Mouse (Mus musculus): ENCODE measurements around the gene Rsl1d1. TPM values are rescaled to one million over a fixed set of nuclear protein-coding genes. Genes with fewer than 3 reads are reported as not detected.
A peak's percentile ranks its signal among the peaks of the same experiment; 100 is the strongest.
"Not testable (repeated sequence)": the region's sequence is repeated elsewhere in the genome, so short reads cannot be mapped to it uniquely, and the experiment has no call there.

Rsl1d1 gene
- total RNA-seq, 2 experiments from 2014 or later: 40.6 to 68.3 TPM

- 0 out of 2 replicates have a peak, but pooled peaks have one; percentile 25 for ATAC-seq (replicated peaks; ENCODE audit: low FRiP score, poor library complexity, severe bottlenecking)
Measured at GRCm38 (mm10) chr16:11166431-11166830, 36.7 kb downstream of the Rsl1d1 start.

GRCm38 (mm10) chr16:11164695-11165255, 38.4 kb downstream of the Rsl1d1 start:
- ATAC-seq (replicated peaks; ENCODE audit: low FRiP score, poor library complexity, severe bottlenecking): no peak

GRCm38 (mm10) chr16:11157721-11158120, 45.4 kb downstream of the Rsl1d1 start:
- ATAC-seq (replicated peaks; ENCODE audit: low FRiP score, poor library complexity, severe bottlenecking): not testable (repeated sequence)

GRCm38 (mm10) chr16:11154500-11154899, 48.6 kb downstream of the Rsl1d1 start:
- no peak for ATAC-seq (replicated peaks; ENCODE audit: low FRiP score, poor library complexity, severe bottlenecking)

GRCm38 (mm10) chr16:11143706-11144483, 59.2 kb downstream of the Rsl1d1 start:
- ATAC-seq (replicated peaks; ENCODE audit: low FRiP score, poor library complexity, severe bottlenecking): not testable (repeated sequence)

Other genes with a start within 250 kb of the Rsl1d1 start
- gene Snn, start 142.4 kb downstream of the Rsl1d1 start, total RNA-seq (2015; ENCODE audit: low replicate concordance): 6.5 and 7.1 TPM in 2 replicates
- gene Snn, start 142.4 kb downstream of the Rsl1d1 start, total RNA-seq (2017; ENCODE audit: low replicate concordance): 7.1 and 13.2 TPM in 2 replicates
- gene Litaf, start 137.2 kb downstream of the Rsl1d1 start, total RNA-seq (2015; ENCODE audit: low replicate concordance): 20.9 and 22.2 TPM in 2 replicates
- 10.0 and 13.1 TPM in 2 replicates for gene Litaf, start 137.2 kb downstream of the Rsl1d1 start, total RNA-seq (2017; ENCODE audit: low replicate concordance)
- 15.1 and 15.9 TPM in 2 replicates for gene Txndc11, start 68.7 kb downstream of the Rsl1d1 start, total RNA-seq (2015; ENCODE audit: low replicate concordance)
- 18.0 and 28.1 TPM in 2 replicates for gene Txndc11, start 68.7 kb downstream of the Rsl1d1 start, total RNA-seq (2017; ENCODE audit: low replicate concordance)
- 101 and 118 TPM in 2 replicates for gene Zc3h7a, start 26.9 kb downstream of the Rsl1d1 start, total RNA-seq (2015; ENCODE audit: low replicate concordance)
- 128 and 160 TPM in 2 replicates for gene Zc3h7a, start 26.9 kb downstream of the Rsl1d1 start, total RNA-seq (2017; ENCODE audit: low replicate concordance)
- gene Gspt1, start 51.0 kb upstream of the Rsl1d1 start, total RNA-seq (2015; ENCODE audit: low replicate concordance): 105 and 130 TPM in 2 replicates
- gene Gspt1, start 51.0 kb upstream of the Rsl1d1 start, total RNA-seq (2017; ENCODE audit: low replicate concordance): 31.5 and 32.0 TPM in 2 replicates
- not detected in 2 replicates for gene Tnfrsf17, start 110.5 kb upstream of the Rsl1d1 start, total RNA-seq (2015; ENCODE audit: low replicate concordance)
- not detected in 2 replicates for gene Tnfrsf17, start 110.5 kb upstream of the Rsl1d1 start, total RNA-seq (2017; ENCODE audit: low replicate concordance)
- 8.4 and 16.2 TPM in 2 replicates for gene Snx29, start 119.6 kb upstream of the Rsl1d1 start, total RNA-seq (2015; ENCODE audit: low replicate concordance)
- 7.3 and 13.6 TPM in 2 replicates for gene Snx29, start 119.6 kb upstream of the Rsl1d1 start, total RNA-seq (2017; ENCODE audit: low replicate concordance)